Mouse (Mus musculus): ENCODE results near the gene Treh. TPM values are rescaled to one million over a fixed set of nuclear protein-coding genes. Genes with fewer than 3 reads are reported as not detected.

The Treh gene
- polyA plus RNA-seq, 1 experiment from 2014 or later = not detected

- WGBS (ENCODE audit: missing documents) = 32% methylated on average over 6 of the region's 7 CpGs
- H3K4me3 ChIP-seq (ENCODE audit: inconsistent target) = no peak overlapping the region
- H3K79me2 ChIP-seq (ENCODE audit: inconsistent target) = no peaks in the 10 kb centered on the region
- no peak overlapping the region for H3K27ac ChIP-seq
- H3K36me3 ChIP-seq (ENCODE audit: inconsistent target) = no peaks in the 10 kb centered on the region
These were observed 24.2 kb upstream of the Treh start for GRCm38 (mm10) chr9:44648881-44649281.

DNA sequence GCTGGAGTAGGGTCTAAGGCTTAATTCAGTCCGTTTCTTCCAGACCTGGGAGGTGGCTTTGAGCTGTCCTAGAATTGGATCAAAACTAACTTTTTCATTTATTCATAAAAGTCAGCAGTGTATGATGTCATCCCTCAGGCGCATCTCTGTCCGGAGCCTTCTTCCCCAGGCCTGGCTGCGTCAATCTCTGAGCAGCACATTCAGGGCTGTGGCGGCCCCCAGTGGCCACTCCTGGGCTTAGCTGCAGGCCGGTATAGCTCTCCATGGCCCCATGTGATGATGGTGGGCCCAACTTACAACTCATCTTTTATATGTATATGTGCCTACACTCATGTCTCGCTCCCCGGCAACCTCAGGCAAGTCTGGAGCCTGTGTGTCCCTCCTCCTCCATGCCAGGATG lies 21.0 kb upstream of the Treh start:
- Histone ChIP-seq H3K36me3 (ENCODE audit: inconsistent target) (no peaks in the 10 kb centered on the region), H3K4me3 (ENCODE audit: inconsistent target) (no peak overlapping the region), H3K79me2 (ENCODE audit: inconsistent target) (no peaks in the 10 kb centered on the region), H3K27ac (no peak overlapping the region)
- WGBS (ENCODE audit: missing documents) = 15% methylated on average over 8 of the region's 8 CpGs

DNA sequence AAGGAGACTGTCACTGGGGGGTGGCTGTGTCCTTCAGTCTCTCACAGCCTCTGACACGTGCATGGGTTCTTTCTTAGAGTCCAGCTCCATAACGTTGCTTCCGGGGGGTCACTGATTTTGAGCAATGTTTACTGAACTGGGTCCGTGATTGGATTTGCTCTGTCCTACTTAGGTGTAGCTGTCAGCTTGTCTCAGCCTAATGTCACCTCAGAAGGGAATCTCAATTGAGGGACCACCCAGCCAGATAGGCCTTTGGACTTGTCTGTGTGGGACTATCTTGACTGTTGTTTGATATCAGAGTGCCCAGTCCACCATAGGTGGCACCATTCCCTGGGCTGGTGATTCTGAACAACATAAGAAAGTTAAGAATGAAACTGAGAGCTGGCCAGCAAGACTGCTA lies 19.1 kb upstream of the Treh start:
- Histone ChIP-seq H3K79me2 (ENCODE audit: inconsistent target) (no peaks in the 10 kb centered on the region), H3K27ac (no peak overlapping the region), H3K4me3 (ENCODE audit: inconsistent target) (no peak overlapping the region), H3K36me3 (ENCODE audit: inconsistent target) (no peaks in the 10 kb centered on the region)
- 94% methylated on average over 4 of the region's 4 CpGs for WGBS (ENCODE audit: missing documents)

DNA sequence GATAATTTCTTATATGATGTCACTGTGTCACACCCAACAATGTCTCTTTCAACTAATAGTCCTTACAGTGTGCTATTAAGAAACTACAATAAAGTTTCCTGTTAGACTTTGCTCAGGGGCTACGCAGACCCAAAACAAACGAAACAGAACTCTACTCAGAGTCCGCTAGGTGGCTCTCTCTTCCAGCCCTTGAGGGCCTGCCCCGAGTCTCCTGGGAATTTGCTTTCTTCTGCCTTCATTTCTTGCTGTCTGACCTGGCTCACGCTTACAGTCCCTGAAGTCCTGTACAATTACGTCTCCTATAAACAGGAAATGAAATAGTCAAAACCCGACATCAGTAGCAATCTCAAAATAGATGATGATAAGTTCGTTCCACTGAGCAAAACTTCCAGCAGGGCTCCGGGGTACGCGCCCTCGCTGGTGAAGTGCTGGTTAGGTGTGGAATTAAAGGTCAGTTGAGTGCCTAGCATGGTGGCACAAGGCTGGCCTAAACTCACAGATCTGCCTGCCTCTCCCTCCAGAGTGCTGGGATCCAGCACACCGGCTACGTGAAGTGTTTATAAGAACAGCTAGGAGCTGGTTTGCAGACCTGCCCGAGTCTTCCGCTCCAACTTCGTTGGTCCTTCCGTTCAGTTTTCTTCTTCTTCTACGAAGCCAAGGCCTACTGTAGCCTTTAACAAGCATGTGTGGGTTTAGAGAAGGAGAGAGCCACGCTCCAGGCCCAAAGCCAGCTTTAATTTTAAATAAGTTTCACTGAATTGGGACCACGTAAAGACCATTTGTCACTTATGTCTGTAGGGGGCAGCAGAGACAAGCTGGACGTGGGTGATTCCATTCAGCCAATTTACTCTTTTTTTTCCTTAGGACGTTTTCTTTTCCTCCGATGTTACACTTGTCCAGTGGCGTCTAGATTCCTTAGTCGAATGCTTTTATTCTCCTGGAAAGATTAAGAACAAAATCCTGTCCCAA lies 17.7 kb upstream of the Treh start:
- Histone ChIP-seq H3K79me2 (ENCODE audit: inconsistent target) (no peaks in the 10 kb centered on the region), H3K27ac (no peak overlapping the region), H3K4me3 (ENCODE audit: inconsistent target) (no peak overlapping the region), H3K36me3 (ENCODE audit: inconsistent target) (no peaks in the 10 kb centered on the region)
- WGBS (ENCODE audit: missing documents) = 31% methylated on average over 25 of the region's 26 CpGs

- Histone ChIP-seq H3K27ac (no peak overlapping the region), H3K36me3 (ENCODE audit: inconsistent target) (no peaks in the 10 kb centered on the region), H3K4me3 (ENCODE audit: inconsistent target) (no peak overlapping the region), H3K79me2 (ENCODE audit: inconsistent target) (no peaks in the 10 kb centered on the region)
- 90% methylated on average over 6 of the region's 6 CpGs for WGBS (ENCODE audit: missing documents)
These were observed 9.3 kb upstream of the Treh start for GRCm38 (mm10) chr9:44663706-44664105.

GRCm38 (mm10) chr9:44671416-44671815 lies 1.6 kb upstream of the Treh start:
- Histone ChIP-seq H3K79me2 (ENCODE audit: inconsistent target) (no peaks in the 10 kb centered on the region), H3K4me3 (ENCODE audit: inconsistent target) (no peak overlapping the region), H3K27ac (no peak overlapping the region), H3K36me3 (ENCODE audit: inconsistent target) (no peaks in the 10 kb centered on the region)
- WGBS (ENCODE audit: missing documents) = 94% methylated on average over 5 of the region's 5 CpGs

- H3K27ac ChIP-seq = no peak overlapping the region
- no peak overlapping the region for H3K4me3 ChIP-seq (ENCODE audit: inconsistent target)
- no peaks in the 10 kb centered on the region for H3K79me2 ChIP-seq (ENCODE audit: inconsistent target)
- no peaks in the 10 kb centered on the region for H3K36me3 ChIP-seq (ENCODE audit: inconsistent target)
- 74% methylated on average over 2 of the region's 2 CpGs for WGBS (ENCODE audit: missing documents)
These were observed 655 bp upstream of the Treh start for GRCm38 (mm10) chr9:44672291-44672865.

DNA sequence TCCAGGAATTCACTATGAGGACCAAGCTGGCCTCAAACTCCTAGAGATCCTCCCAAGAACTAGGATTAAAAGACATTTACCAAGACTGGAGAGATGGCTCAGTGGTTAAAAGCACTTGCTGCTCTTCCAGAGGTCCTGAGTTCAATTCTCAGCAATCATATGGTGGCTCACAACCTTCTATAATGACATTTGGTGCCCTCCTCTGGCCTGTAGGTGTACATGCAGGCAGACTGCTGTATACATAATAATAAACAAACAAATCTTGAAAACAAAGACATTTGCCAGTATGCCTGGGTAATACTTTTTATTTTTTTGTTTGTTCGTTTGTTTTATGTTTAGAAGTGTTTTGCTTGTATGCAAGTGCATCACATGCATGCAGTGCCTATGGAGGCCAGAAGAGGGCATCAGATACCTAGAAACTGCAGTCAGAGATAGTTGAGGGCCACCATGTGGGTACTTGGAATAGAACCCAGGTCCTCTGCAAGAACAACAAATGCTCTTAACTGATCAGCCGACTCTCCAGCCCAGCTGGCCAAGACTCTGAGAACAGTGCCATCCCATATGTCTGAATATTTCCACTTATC lies 5.3 kb downstream of the Treh start:
- no peak overlapping the region for H3K4me3 ChIP-seq (ENCODE audit: inconsistent target)
- no peaks in the 10 kb centered on the region for H3K36me3 ChIP-seq (ENCODE audit: inconsistent target)
- WGBS (ENCODE audit: missing documents) = 96% methylated on average over 2 of the region's 2 CpGs
- no peaks in the 10 kb centered on the region for H3K79me2 ChIP-seq (ENCODE audit: inconsistent target)
- H3K27ac ChIP-seq = no peak overlapping the region

DNA sequence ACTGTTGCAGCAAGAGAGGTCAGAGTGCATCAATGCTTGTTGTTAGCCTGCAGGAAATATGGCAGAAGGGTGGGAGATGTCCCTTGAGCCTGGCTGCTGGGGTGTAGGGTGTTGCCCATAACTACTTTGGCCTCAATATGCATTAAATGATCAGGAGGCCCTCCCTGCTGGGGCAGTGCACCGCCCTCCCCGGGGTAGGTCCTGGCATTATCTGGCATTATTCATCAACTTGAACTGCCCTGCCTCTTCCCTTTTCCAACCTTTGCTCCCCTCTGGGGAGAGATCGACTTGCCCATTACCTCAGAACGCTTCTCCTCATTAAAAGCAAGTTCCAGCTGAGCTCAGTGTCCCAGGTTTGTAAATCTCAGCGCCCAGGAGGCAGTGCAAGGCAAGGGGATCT lies 6.5 kb downstream of the Treh start:
- WGBS (ENCODE audit: missing documents) = 88% methylated on average over 5 of the region's 5 CpGs
- H3K79me2 ChIP-seq (ENCODE audit: inconsistent target) = no peaks in the 10 kb centered on the region
- H3K27ac ChIP-seq = no peak overlapping the region
- H3K36me3 ChIP-seq (ENCODE audit: inconsistent target) = no peaks in the 10 kb centered on the region
- H3K4me3 ChIP-seq (ENCODE audit: inconsistent target) = no peak overlapping the region

DNA sequence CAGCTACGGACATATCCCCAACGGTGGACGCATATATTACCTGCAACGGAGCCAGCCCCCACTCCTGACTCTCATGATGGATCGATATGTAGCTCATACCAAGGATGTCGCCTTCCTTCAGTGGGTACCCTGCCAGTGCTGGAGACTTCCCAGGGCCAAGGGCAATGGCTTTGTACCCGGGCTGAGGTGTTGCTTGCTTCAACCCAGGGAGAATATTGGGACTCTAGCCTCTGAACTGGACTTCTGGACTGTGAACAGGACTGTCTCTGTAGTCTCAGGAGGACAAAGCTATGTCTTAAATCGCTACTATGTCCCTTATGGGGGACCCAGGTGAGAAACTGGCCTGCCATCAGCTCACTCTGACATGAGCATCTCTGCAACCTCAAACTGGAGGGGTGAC lies 10.0 kb downstream of the Treh start:
- Histone ChIP-seq H3K27ac (no peak overlapping the region), H3K79me2 (ENCODE audit: inconsistent target) (no peaks in the 10 kb centered on the region), H3K36me3 (ENCODE audit: inconsistent target) (no peaks in the 10 kb centered on the region), H3K4me3 (ENCODE audit: inconsistent target) (no peak overlapping the region)
- 88% methylated on average over 8 of the region's 8 CpGs for WGBS (ENCODE audit: missing documents)

GRCm38 (mm10) chr9:44685346-44686330 lies 12.6 kb downstream of the Treh start:
- Histone ChIP-seq H3K36me3 (ENCODE audit: inconsistent target) (no peaks in the 10 kb centered on the region), H3K4me3 (ENCODE audit: inconsistent target) (no peak overlapping the region), H3K79me2 (ENCODE audit: inconsistent target) (no peaks in the 10 kb centered on the region), H3K27ac (no peak overlapping the region)
- 47% methylated on average over 13 of the region's 14 CpGs for WGBS (ENCODE audit: missing documents)

GRCm38 (mm10) chr9:44686638-44687037 lies 13.6 kb downstream of the Treh start:
- no peak overlapping the region for H3K27ac ChIP-seq
- H3K36me3 ChIP-seq (ENCODE audit: inconsistent target) = no peaks in the 10 kb centered on the region
- 100% methylated on average over 4 of the region's 5 CpGs for WGBS (ENCODE audit: missing documents)
- no peaks in the 10 kb centered on the region for H3K79me2 ChIP-seq (ENCODE audit: inconsistent target)
- H3K4me3 ChIP-seq (ENCODE audit: inconsistent target) = no peak overlapping the region

DNA sequence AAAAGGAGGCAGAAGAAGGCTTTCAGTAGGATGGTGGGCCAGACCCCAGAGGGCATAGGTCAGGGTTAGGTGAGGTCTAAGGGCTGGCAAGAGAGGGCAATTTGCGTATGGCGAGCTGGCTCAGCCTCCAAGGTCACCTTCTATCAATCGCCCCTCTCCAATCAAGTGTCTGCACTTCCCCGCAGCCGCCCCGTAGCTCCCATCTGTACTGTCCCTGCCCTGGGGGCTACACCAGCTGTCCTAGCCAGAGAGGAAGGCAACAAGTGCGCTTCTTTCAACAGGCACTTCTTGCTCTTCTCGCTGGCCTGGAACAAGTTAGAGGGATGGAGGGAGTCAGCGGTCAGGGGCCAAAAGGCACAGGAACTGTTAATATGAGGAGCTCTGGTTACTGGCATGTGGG lies 15.0 kb downstream of the Treh start:
- Histone ChIP-seq H3K79me2 (ENCODE audit: inconsistent target) (no peaks in the 10 kb centered on the region), H3K4me3 (ENCODE audit: inconsistent target) (no peak overlapping the region), H3K27ac (no peak overlapping the region), H3K36me3 (ENCODE audit: inconsistent target) (no peaks in the 10 kb centered on the region)
- 96% methylated on average over 9 of the region's 9 CpGs for WGBS (ENCODE audit: missing documents)

GRCm38 (mm10) chr9:44690641-44691040 lies 17.6 kb downstream of the Treh start:
- Histone ChIP-seq H3K4me3 (ENCODE audit: inconsistent target) (no peak overlapping the region), H3K27ac (no peak overlapping the region), H3K79me2 (ENCODE audit: inconsistent target) (no peaks in the 10 kb centered on the region), H3K36me3 (ENCODE audit: inconsistent target) (no peaks in the 10 kb centered on the region)
- 20% methylated on average over 6 of the region's 7 CpGs for WGBS (ENCODE audit: missing documents)

Data from macrophage (primary cell).